Mouse (Mus musculus) small intestine, adult 2 months (tissue): Measurements from ENCODE around the gene Eif4a3. TPM values are rescaled to one million over a fixed set of nuclear protein-coding genes. Genes with fewer than 3 reads are reported as not detected.
"Not testable (repeated sequence)": the region's sequence is repeated elsewhere in the genome, so short reads cannot be mapped to it uniquely, and the experiment has no call there.

Experiments used
- H3K27ac ChIP-seq: fragments of 200-500 bp; 2 replicates; pipeline ENCODE4 v1.5.1; 2012; ENCODE audit warnings: low read depth, low read length, control low read depth, inconsistent platforms; ENCODE audit not compliant: insufficient read depth
- H3K27me3 ChIP-seq: fragments of 200-500 bp; 2 replicates; pipeline ENCODE4 v1.6.1; 2012; ENCODE audit warnings: mild to moderate bottlenecking, moderate library complexity, low read length, inconsistent platforms; ENCODE audit not compliant: control insufficient read depth, insufficient read depth
- H3K36me3 ChIP-seq: fragments of 200-500 bp; 2 replicates; pipeline ENCODE4 v1.6.1; 2012; ENCODE audit warnings: mild to moderate bottlenecking, low read length, control low read depth, inconsistent platforms; ENCODE audit not compliant: control insufficient read depth, insufficient read depth
- H3K4me1 ChIP-seq: fragments of 200-500 bp; 2 replicates; pipeline ENCODE4 v1.6.1; 2012; ENCODE audit warnings: low read length, inconsistent platforms, mixed read lengths; ENCODE audit not compliant: control insufficient read depth, insufficient read depth, insufficient read length
- H3K4me3 ChIP-seq: fragments of 200-500 bp; 2 replicates; pipeline ENCODE4 v1.5.1; 2012; ENCODE audit warnings: low read depth, mild to moderate bottlenecking, control low read depth, inconsistent platforms, low read length, moderate library complexity
- CTCF ChIP-seq: fragments of 200-500 bp; IDR thresholded peaks from 2 replicates; pipeline ENCODE4 v1.5.1; 2012; ENCODE audit warnings: low read depth, mild to moderate bottlenecking, control low read depth, inconsistent platforms, low read length, moderate library complexity, mixed read lengths; ENCODE audit not compliant: insufficient replicate concordance, insufficient read length; ENCODE audit errors: extremely low read depth
- POLR2A ChIP-seq: fragments of 200-500 bp; IDR thresholded peaks from 2 replicates; pipeline ENCODE4 v1.6.1; 2012; ENCODE audit warnings: low read depth, mild to moderate bottlenecking, control low read depth, inconsistent platforms, low read length, moderate library complexity
- WGBS: fragments of 180-500 bp; shearing (Covaris S2); methylation state at CpG from one replicate; pipeline ENCODE4 v1.1.7; 2018; 5-methylcytosine and 5-hydroxymethylcytosine counted together
- polyA plus RNA-seq: library from polyadenylated mRNA; depleted of rRNA; stranded (reverse); fragments of >200 nt; gene quantifications from 2 replicates; pipeline ENCODE4 v1.2.3, GENCODE M21; 2012; rRNA removed

The Eif4a3 gene
- polyA plus RNA-seq, 1 experiment: 56.5 TPM

DNA sequence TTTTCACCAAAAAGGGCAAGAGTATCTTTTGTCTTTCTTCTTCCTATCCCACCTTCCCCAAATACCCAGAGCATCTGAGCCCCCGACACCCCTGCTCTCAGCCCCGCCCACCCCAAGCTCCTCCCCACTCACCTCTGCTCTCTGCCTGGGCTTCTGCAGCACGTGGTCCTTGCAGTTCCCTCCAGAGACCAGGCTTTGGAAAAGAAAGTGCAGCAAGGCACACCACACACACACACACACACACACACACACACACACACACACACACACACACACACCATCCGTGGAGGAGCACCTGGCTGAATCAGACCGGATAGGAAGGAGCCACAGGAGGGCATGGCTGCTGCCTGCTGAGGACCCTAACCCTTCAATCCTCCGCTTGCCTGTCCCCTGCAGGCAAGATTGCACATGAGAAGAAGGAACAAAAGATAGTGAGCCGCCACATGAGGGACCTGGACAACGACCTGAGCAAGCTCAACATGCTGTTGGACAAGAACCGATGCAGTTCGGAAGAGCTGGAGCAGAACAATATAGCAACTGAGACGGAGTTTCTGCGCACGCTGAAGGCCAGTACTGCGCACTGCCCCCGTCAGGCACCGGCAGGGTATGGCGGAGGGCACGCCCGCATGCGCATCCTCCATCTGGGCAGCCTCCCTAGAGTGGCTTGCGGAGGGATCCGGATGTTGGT lies 46.9 kb downstream of the Eif4a3 start:
- no peaks in the 10 kb centered on the region for H3K4me1 ChIP-seq
- peak; percentile 24; the same call in 1 of the 2 replicates for TF ChIP-seq CTCF
- TF ChIP-seq POLR2A: no peak
- no peak overlapping the region for H3K27ac ChIP-seq
- no peak overlapping the region for H3K4me3 ChIP-seq
- peaks cover 10% of the 10 kb centered on the region; the same call in 1 of the 2 replicates for H3K27me3 ChIP-seq
- 7% methylated on average over 22 of the region's 22 CpGs for WGBS
- no peaks in the 10 kb centered on the region for H3K36me3 ChIP-seq

DNA sequence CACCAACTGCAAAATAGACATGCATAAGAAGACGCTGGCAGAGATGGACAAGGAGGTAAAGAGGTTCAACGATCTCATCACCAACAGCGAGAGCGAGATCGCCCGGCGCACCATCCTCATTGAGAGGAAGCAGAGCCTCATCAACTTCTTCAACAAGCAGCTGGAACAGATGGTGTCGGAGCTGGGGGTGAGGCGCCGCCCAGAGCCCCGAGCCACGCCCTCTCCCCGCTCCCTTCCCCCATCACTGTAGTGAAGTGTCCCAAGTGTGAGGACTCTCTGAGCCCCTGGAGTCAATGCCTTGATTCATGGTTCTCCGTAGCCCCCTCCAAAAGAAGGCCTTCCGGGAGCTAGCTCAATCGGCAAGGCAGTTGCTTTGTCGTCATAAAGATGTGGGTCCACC lies 48.9 kb downstream of the Eif4a3 start:
- no peaks in the 10 kb centered on the region for H3K4me1 ChIP-seq
- WGBS: 54% methylated on average over 17 of the region's 17 CpGs
- H3K27ac ChIP-seq: no peak overlapping the region
- H3K4me3 ChIP-seq: no peak overlapping the region
- H3K36me3 ChIP-seq: no peaks in the 10 kb centered on the region
- no peak for TF ChIP-seq POLR2A
- no peak for TF ChIP-seq CTCF
- peaks cover 10% of the 10 kb centered on the region; the same call in 1 of the 2 replicates for H3K27me3 ChIP-seq

- no peaks in the 10 kb centered on the region for H3K4me1 ChIP-seq
- H3K36me3 ChIP-seq: no peaks in the 10 kb centered on the region
- peaks cover 10% of the 10 kb centered on the region; the same call in 1 of the 2 replicates for H3K27me3 ChIP-seq
- no peak overlapping the region for H3K4me3 ChIP-seq
- no peak overlapping the region for H3K27ac ChIP-seq
- WGBS: 18% methylated on average over 6 of the region's 6 CpGs
- peak; percentile 47; the same call in 1 of the 2 replicates for TF ChIP-seq CTCF
- no peak for TF ChIP-seq POLR2A
These were observed 50.9 kb downstream of the Eif4a3 start for GRCm38 (mm10) chr11:119249011-119249410.

DNA sequence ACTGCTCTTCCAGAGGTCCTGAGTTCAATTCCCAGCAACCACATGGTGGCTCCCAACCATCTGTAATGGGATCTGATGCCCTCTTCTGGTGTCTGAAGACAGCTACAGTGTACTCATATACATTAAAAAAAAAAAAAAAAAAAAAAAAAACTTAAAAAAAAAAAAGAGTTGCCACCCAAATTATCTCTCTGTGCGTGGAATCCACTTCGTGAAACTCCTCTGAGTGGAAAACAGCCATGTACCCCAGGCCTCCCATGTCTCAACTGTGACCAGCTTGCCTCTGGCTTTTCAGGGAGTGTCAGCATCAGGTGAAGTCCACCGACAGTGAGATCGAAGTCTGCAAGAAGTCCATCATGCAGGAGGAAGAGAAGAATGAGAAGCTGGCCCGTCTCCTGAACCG lies 54.3 kb downstream of the Eif4a3 start:
- H3K4me3 ChIP-seq, H3K4me1 ChIP-seq, H3K27ac ChIP-seq, H3K36me3 ChIP-seq, H3K27me3 ChIP-seq: not testable (repeated sequence)
- WGBS: 90% methylated on average over 6 of the region's 6 CpGs

GRCm38 (mm10) chr11:119239480-119239879 lies 60.4 kb downstream of the Eif4a3 start:
- Histone ChIP-seq H3K4me3 (no peak overlapping the region), H3K36me3 (no peaks in the 10 kb centered on the region), H3K27me3 (no peaks in the 10 kb centered on the region), H3K4me1 (peaks cover 5% of the 10 kb centered on the region), H3K27ac (no peak overlapping the region)
- no peak for TF ChIP-seq CTCF
- no peak for TF ChIP-seq POLR2A
- WGBS: 72% methylated on average over 12 of the region's 12 CpGs

Other genes starting within 250 kb of the Eif4a3 start
- 4.2 and 7.6 TPM in 2 replicates for gene Cbx4, start 213.9 kb downstream of the Eif4a3 start, polyA plus RNA-seq
- gene Tbc1d16, start 71.6 kb downstream of the Eif4a3 start, polyA plus RNA-seq: 4.3 and 5.0 TPM in 2 replicates
- gene Ccdc40, start 71.5 kb downstream of the Eif4a3 start, polyA plus RNA-seq: 0.18 and 0.20 TPM in 2 replicates
- 35.8 TPM in 2 replicates for gene Gaa, start 32.2 kb downstream of the Eif4a3 start, polyA plus RNA-seq
- gene Card14, start 7.7 kb upstream of the Eif4a3 start, polyA plus RNA-seq: 3.5 and 7.1 TPM in 2 replicates
- 12.6 and 19.2 TPM in 2 replicates for gene Sgsh, start 55.4 kb upstream of the Eif4a3 start, polyA plus RNA-seq
- gene Slc26a11, start 55.5 kb upstream of the Eif4a3 start, polyA plus RNA-seq: 9.7 and 17.3 TPM in 2 replicates
- 11.9 and 34.7 TPM in 2 replicates for gene Rnf213, start 93.0 kb upstream of the Eif4a3 start, polyA plus RNA-seq
- gene Endov, start 191.3 kb upstream of the Eif4a3 start, polyA plus RNA-seq: 9.6 and 18.1 TPM in 2 replicates
- gene Nptx1, start 247.7 kb upstream of the Eif4a3 start, polyA plus RNA-seq: 0.49 and 1.0 TPM in 2 replicates